Mouse (Mus musculus) hindbrain, postnatal 0 days (tissue): ENCODE data around the gene Olfr869. TPM values are rescaled to one million over a fixed set of nuclear protein-coding genes. Genes with fewer than 3 reads are reported as not detected.

ENCODE experiments used
- ATAC-seq: fragments of 200-750 bp; cut with Nextera tagmentation; 2 replicates; pipeline ENCODE4 v1.8.0; 2017; ENCODE audit warnings: mild to moderate bottlenecking, moderate TSS enrichment, moderate library complexity
- DNase-seq: peaks from one replicate; pipeline ENCODE4 v3.0.0-alpha.2; 2015; ENCODE audit warnings: low spot score
- H3K27ac ChIP-seq: fragments of 300-500 bp; sonication (generic); 2 replicates; pipeline ENCODE4 v1.5.1; 2014; ENCODE audit warnings: mild to moderate bottlenecking
- H3K27me3 ChIP-seq: fragments of 300-500 bp; sonication (generic); 2 replicates; pipeline ENCODE4 v1.6.1; 2014; ENCODE audit warnings: low read length, mixed read lengths; ENCODE audit not compliant: insufficient read depth
- H3K36me3 ChIP-seq: fragments of 300-500 bp; sonication (generic); 2 replicates; pipeline ENCODE4 v1.6.1; 2014; ENCODE audit warnings: low read length, mixed read lengths; ENCODE audit not compliant: insufficient read depth
- H3K4me1 ChIP-seq: fragments of 300-500 bp; sonication (generic); 2 replicates; pipeline ENCODE4 v1.6.1; 2014; ENCODE audit warnings: antibody characterized with exemption, low read length, mixed read lengths; ENCODE audit not compliant: insufficient read depth
- H3K4me2 ChIP-seq: fragments of 300-500 bp; sonication (generic); 2 replicates; pipeline ENCODE4 v1.6.1; 2014; ENCODE audit warnings: low read depth, mild to moderate bottlenecking, low read length, moderate library complexity, mixed read lengths
- H3K4me3 ChIP-seq: fragments of 300-500 bp; sonication (generic); 2 replicates; pipeline ENCODE4 v1.5.1; 2014; ENCODE audit warnings: low read length
- H3K9ac ChIP-seq: fragments of 300-500 bp; sonication (generic); replicated peaks from 2 replicates; pipeline ENCODE4 v1.6.1; 2014; ENCODE audit warnings: mild to moderate bottlenecking, low read length, moderate library complexity, mixed read lengths
- H3K9me3 ChIP-seq: fragments of 300-500 bp; sonication (generic); 2 replicates; pipeline ENCODE4 v1.6.1; 2016; ENCODE audit warnings: low read length, mixed read lengths
- CTCF ChIP-seq: IDR thresholded peaks from 2 replicates; pipeline ENCODE4 v1.5.1; 2016; ENCODE audit warnings: antibody characterized with exemption, control low read depth, low read depth
- WGBS: fragments of 180-500 bp; shearing (Covaris S2); extraction: QIAGEN DNeasy Blood & Tissue Kit; methylation state at CpG from one replicate; pipeline ENCODE4 v1.1.7; 2014; 5-methylcytosine and 5-hydroxymethylcytosine counted together
- polyA plus RNA-seq: library from polyadenylated mRNA; unstranded; fragments of >200 nt; fragmentation: Nextera tagmentation; extraction: Ambion mirVana; gene quantifications from 2 replicates; pipeline ENCODE4 v1.2.1, GENCODE M21; 2015
- total RNA-seq: library from RNA; depleted of rRNA; stranded (reverse); fragments of >200 nt; gene quantifications from 2 replicates; pipeline ENCODE4 v1.2.3, GENCODE M21; 2014; rRNA removed

Gene Olfr869
- not detected in 2 replicates for total RNA-seq
- polyA plus RNA-seq: not detected in 2 replicates

DNA sequence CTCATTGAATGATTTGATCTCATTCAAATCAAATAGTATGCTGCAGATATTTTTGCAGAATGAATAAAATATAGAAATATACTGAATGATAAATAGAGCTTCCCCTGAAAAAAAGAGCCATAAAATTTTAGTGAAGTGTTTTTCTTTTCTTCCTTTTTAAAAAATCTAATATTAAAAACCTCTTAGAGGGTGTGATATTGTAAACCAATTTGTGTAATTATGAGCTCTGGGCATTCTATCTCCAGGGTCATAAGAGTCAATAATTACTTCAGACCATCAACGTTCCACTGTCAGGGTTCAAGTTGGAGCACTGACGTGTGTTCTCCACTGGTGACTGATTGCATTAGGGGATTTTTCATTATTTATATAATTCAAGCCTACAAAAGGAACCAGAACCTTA, at the start of gene Olfr869:
Gene Olfr869 (plus strand): TSS at position 301 of the 400 bp plus-strand sequence.
- Histone ChIP-seq H3K9ac (no peak within 1 kb of the TSS), H3K36me3 (no peaks in the 10 kb centered on the region), H3K4me1 (no peaks in the 10 kb centered on the region), H3K9me3 (no peaks in the 10 kb centered on the region; the same call in 1 of the 2 replicates), H3K4me2 (no peak within 1 kb of the TSS), H3K27ac (no peak within 1 kb of the TSS), H3K4me3 (no peak within 1 kb of the TSS), H3K27me3 (no peaks in the 10 kb centered on the region)
- DNase-seq (no peak), ATAC-seq (no peak)
- WGBS: 78% methylated on average over 2 of the region's 2 CpGs
- no peak for TF ChIP-seq CTCF

DNA sequence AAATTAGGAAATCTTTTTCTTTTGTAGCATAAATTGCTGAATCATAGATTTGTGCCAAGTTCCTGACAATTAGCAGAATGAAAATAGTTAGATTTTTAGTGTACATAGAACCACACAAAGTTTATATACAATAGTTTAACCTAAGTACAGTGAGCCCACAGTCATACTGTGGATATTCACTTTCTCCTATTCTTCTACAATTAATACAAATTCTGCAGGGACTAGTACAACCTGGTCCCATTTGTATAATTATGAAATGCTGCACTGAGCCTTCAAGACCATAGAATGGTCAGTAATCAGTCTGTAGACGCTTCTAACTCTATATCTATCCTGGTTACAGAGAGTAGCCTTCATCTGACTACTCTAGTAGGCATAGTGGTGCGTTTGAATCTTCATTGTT, 30.5 kb upstream of the Olfr869 start, which contains the start of gene Olfr868:
Gene Olfr868 (plus strand): TSS at position 301 of the 400 bp plus-strand sequence.
- Histone ChIP-seq H3K4me2 (no peak within 1 kb of the TSS), H3K9me3 (peaks cover 9% of the 10 kb centered on the region; the same call in 1 of the 2 replicates), H3K27ac (no peak within 1 kb of the TSS), H3K4me1 (no peaks in the 10 kb centered on the region), H3K4me3 (no peak within 1 kb of the TSS), H3K27me3 (no peaks in the 10 kb centered on the region), H3K36me3 (no peaks in the 10 kb centered on the region), H3K9ac (no peak within 1 kb of the TSS)
- DNase-seq (no peak), ATAC-seq (no peak)
- 34% methylated on average over 2 of the region's 2 CpGs for WGBS
- TF ChIP-seq CTCF: no peak

DNA sequence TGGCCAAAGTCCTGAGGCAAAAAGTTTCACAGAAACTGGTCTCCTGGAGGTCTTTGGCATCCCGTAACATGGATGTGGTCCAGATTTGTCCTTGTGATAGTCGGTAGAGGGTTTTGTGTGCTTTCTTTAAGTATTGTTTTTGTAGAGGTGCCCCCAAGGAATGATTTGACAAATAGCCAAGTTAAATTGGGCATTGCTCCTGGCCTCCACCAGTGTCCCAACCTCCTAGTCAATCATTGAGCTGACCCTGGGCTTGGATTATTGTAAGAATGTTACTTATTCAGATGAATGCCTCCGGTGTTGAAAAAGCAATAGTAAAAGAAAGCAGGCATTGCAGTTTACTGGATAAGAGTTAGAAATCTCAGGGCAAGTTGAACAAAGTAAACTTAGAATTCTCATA, 20.9 kb downstream of the Olfr869 start:
- TF ChIP-seq CTCF: no peak
- Histone ChIP-seq H3K4me2 (no peak overlapping the region), H3K36me3 (no peaks in the 10 kb centered on the region), H3K4me1 (no peaks in the 10 kb centered on the region), H3K9ac (no peak overlapping the region), H3K27ac (no peak overlapping the region), H3K9me3 (peaks cover 13% of the 10 kb centered on the region; the same call in 1 of the 2 replicates), H3K27me3 (no peaks in the 10 kb centered on the region), H3K4me3 (no peak overlapping the region)
- 88% methylated on average over 3 of the region's 3 CpGs for WGBS
- ATAC-seq: no peak
- DNase-seq: no peak

DNA sequence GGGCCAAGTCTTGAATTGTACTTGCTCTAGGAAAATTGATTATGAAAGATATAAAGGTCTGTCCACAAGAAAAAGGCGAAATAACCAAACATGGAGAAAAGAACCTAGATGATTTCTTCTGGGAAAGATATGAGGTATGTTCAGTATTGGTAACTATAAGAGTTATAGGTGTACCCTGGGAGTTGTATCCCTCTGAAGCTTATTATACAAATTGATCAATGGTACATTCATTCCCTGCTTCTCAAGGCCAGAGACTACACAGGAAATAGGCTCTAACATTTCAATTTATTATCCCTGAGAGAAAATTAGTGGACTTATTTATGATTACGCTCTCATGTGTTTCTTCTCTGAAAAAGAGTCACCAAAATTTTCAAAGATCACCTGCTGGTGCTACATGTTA, 45.1 kb downstream of the Olfr869 start, which contains the start of gene Olfr870:
Gene Olfr870 (minus strand): TSS at position 101 of the 400 bp plus-strand sequence.
- Histone ChIP-seq H3K36me3 (no peaks in the 10 kb centered on the region), H3K4me3 (no peak within 1 kb of the TSS), H3K9ac (no peak within 1 kb of the TSS), H3K4me2 (no peak within 1 kb of the TSS), H3K4me1 (no peaks in the 10 kb centered on the region), H3K9me3 (peaks cover 3% of the 10 kb centered on the region; the same call in 1 of the 2 replicates), H3K27me3 (no peaks in the 10 kb centered on the region), H3K27ac (no peak within 1 kb of the TSS)
- 79% methylated on average over 2 of the region's 2 CpGs for WGBS
- no peak for TF ChIP-seq CTCF
- DNase-seq (no peak), ATAC-seq (no peak)

DNA sequence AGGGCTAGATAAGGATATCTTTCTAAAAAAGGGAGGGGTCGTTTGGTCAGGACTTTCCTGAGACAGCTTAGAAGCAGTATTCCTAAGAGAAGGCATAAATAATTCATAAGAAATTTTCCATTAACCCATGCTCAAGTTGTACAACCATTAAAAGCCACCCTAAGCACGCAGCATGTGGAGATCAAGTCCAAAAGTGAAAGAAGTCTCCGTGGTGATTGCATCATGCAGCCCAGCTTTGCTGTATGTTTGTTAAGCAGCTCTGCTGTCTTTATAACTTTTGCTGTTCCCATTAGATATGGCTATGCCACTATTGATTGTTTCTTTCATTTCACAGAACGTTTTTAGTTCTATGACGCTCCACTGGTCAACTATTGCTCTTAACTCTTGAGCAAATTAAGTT, 50.7 kb downstream of the Olfr869 start:
- Histone ChIP-seq H3K27me3 (no peaks in the 10 kb centered on the region), H3K27ac (no peak overlapping the region), H3K4me3 (no peak overlapping the region), H3K4me1 (no peaks in the 10 kb centered on the region), H3K9me3 (peaks cover 4% of the 10 kb centered on the region; the same call in 1 of the 2 replicates), H3K4me2 (no peak overlapping the region), H3K9ac (no peak overlapping the region), H3K36me3 (no peaks in the 10 kb centered on the region)
- 68% methylated on average over 5 of the region's 5 CpGs for WGBS
- DNase-seq (no peak), ATAC-seq (no peak)
- no peak for TF ChIP-seq CTCF

Other genes with a start within 250 kb of the Olfr869 start
- gene Olfr862, start 241.0 kb upstream of the Olfr869 start, total RNA-seq: not detected in 2 replicates
- not detected in 2 replicates for gene Olfr862, start 241.0 kb upstream of the Olfr869 start, polyA plus RNA-seq
- not detected in 2 replicates for gene Olfr77, start 212.1 kb upstream of the Olfr869 start, total RNA-seq
- gene Olfr77, start 212.1 kb upstream of the Olfr869 start, polyA plus RNA-seq: 0.14 and 0.19 TPM in 2 replicates
- not detected in 2 replicates for gene Olfr866, start 101.0 kb upstream of the Olfr869 start, total RNA-seq
- not detected in 2 replicates for gene Olfr866, start 101.0 kb upstream of the Olfr869 start, polyA plus RNA-seq
- gene Olfr867, start 71.4 kb upstream of the Olfr869 start, total RNA-seq: not detected in 2 replicates
- not detected in 2 replicates for gene Olfr867, start 71.4 kb upstream of the Olfr869 start, polyA plus RNA-seq
- gene Olfr868, start 30.4 kb upstream of the Olfr869 start, total RNA-seq: not detected in 2 replicates
- not detected in 2 replicates for gene Olfr868, start 30.4 kb upstream of the Olfr869 start, polyA plus RNA-seq
- gene Olfr870, start 45.0 kb downstream of the Olfr869 start, total RNA-seq: not detected in 2 replicates
- not detected in 2 replicates for gene Olfr870, start 45.0 kb downstream of the Olfr869 start, polyA plus RNA-seq
- not detected in 2 replicates for gene Olfr871, start 83.2 kb downstream of the Olfr869 start, total RNA-seq
- not detected in 2 replicates for gene Olfr871, start 83.2 kb downstream of the Olfr869 start, polyA plus RNA-seq
- gene Olfr872, start 108.1 kb downstream of the Olfr869 start, total RNA-seq: not detected in 2 replicates
- not detected in 2 replicates for gene Olfr872, start 108.1 kb downstream of the Olfr869 start, polyA plus RNA-seq
- gene Olfr39, start 153.3 kb downstream of the Olfr869 start, total RNA-seq: not detected in 2 replicates
- gene Olfr39, start 153.3 kb downstream of the Olfr869 start, polyA plus RNA-seq: not detected in 2 replicates
- gene Olfr873, start 169.5 kb downstream of the Olfr869 start, total RNA-seq: not detected in 2 replicates
- gene Olfr873, start 169.5 kb downstream of the Olfr869 start, polyA plus RNA-seq: not detected in 2 replicates
- not detected in 2 replicates for gene Olfr18, start 207.1 kb downstream of the Olfr869 start, total RNA-seq
- gene Olfr18, start 207.1 kb downstream of the Olfr869 start, polyA plus RNA-seq: 0.06 TPM in 1 of 2 replicates, not detected in the other